Mouse (Mus musculus): Measurements from ENCODE around the gene Six1. TPM values are rescaled to one million over a fixed set of nuclear protein-coding genes. Genes with fewer than 3 reads are reported as not detected.

Six1 gene
- polyA plus RNA-seq, 1 experiment, result 0.53 TPM

GRCm38 (mm10) chr12:73055451-73055850 is 1.8 kb upstream of the Six1 start:
- H3K4me1 ChIP-seq (ENCODE audit: control insufficient read depth, insufficient read depth, low read length), result no peaks in the 10 kb centered on the region
- TF ChIP-seq CTCF (conservative IDR thresholded peaks at IDR 0.05; ENCODE audit: insufficient read depth, insufficient read length, low read depth, low read length) (no peak), POLR2A (IDR thresholded peaks at IDR 0.05; ENCODE audit: low read depth, low read length) (no peak)
- H3K4me3 ChIP-seq (ENCODE audit: insufficient read depth, low read depth, low read length), result no peak overlapping the region
- no peaks in the 10 kb centered on the region for H3K36me3 ChIP-seq (ENCODE audit: control insufficient read depth, insufficient read depth, low read length)
- no peak for DNase-seq
- no peak overlapping the region for H3K27ac ChIP-seq (ENCODE audit: insufficient read depth, low read depth, low read length)
- 28% methylated on average over 5 of the region's 5 CpGs for WGBS
- H3K27me3 ChIP-seq (replicated peaks; ENCODE audit: control insufficient read depth, insufficient read depth, low read length), result peaks cover 5% of the 10 kb centered on the region

DNA sequence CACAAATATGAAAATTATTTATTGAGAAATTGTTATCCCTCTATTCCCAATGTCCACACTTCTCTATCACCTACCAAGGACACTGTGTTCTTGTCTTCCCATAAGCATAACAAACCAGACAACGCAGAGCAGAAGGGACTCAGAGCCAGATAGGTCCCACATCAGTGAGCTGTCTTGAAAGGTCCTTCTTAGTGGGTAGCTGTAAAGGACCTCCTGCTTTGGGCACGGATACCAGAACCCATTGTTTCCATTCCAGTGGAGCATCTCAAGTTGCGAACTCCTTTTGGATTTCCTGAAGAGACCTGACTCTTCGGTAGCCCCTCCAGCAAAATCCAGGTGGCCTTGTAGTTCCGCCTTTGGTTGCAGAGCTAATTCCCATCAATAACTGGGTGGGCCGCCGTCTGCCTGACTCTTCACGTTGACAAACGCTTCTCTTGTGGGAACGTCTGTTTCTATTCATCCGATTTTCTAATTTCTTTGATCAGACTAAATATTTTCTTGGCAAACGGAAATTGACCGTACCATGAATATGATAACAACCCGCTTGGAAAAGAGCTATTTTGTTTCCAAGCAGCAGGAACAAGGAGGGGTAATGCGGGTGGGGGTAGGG is 994 bp upstream of the Six1 start:
- Histone ChIP-seq H3K27me3 (replicated peaks; ENCODE audit: control insufficient read depth, insufficient read depth, low read length) (peaks cover 7% of the 10 kb centered on the region), H3K27ac (ENCODE audit: insufficient read depth, low read depth, low read length) (no peak overlapping the region), H3K4me3 (ENCODE audit: insufficient read depth, low read depth, low read length) (no peak overlapping the region), H3K4me1 (ENCODE audit: control insufficient read depth, insufficient read depth, low read length) (no peaks in the 10 kb centered on the region), H3K36me3 (ENCODE audit: control insufficient read depth, insufficient read depth, low read length) (no peaks in the 10 kb centered on the region)
- no peak for TF ChIP-seq CTCF (conservative IDR thresholded peaks at IDR 0.05; ENCODE audit: insufficient read depth, insufficient read length, low read depth, low read length)
- TF ChIP-seq POLR2A (IDR thresholded peaks at IDR 0.05; ENCODE audit: low read depth, low read length), result no peak
- WGBS, result 49% methylated on average over 15 of the region's 15 CpGs
- no peak for DNase-seq

GRCm38 (mm10) chr12:73052651-73053591 is 766 bp downstream of the Six1 start:
- WGBS, result 29% methylated on average over 34 of the region's 34 CpGs
- Histone ChIP-seq H3K27me3 (replicated peaks; ENCODE audit: control insufficient read depth, insufficient read depth, low read length) (peaks cover 7% of the 10 kb centered on the region), H3K4me1 (ENCODE audit: control insufficient read depth, insufficient read depth, low read length) (no peaks in the 10 kb centered on the region), H3K27ac (ENCODE audit: insufficient read depth, low read depth, low read length) (no peak overlapping the region), H3K36me3 (ENCODE audit: control insufficient read depth, insufficient read depth, low read length) (no peaks in the 10 kb centered on the region), H3K4me3 (ENCODE audit: insufficient read depth, low read depth, low read length) (no peak overlapping the region)
- TF ChIP-seq CTCF (conservative IDR thresholded peaks at IDR 0.05; ENCODE audit: insufficient read depth, insufficient read length, low read depth, low read length) (no peak), POLR2A (IDR thresholded peaks at IDR 0.05; ENCODE audit: low read depth, low read length) (no peak)
- DNase-seq, result peak; percentile 25

- Histone ChIP-seq H3K27me3 (replicated peaks; ENCODE audit: control insufficient read depth, insufficient read depth, low read length) (peaks cover 7% of the 10 kb centered on the region), H3K27ac (ENCODE audit: insufficient read depth, low read depth, low read length) (no peak overlapping the region), H3K4me1 (ENCODE audit: control insufficient read depth, insufficient read depth, low read length) (no peaks in the 10 kb centered on the region), H3K4me3 (ENCODE audit: insufficient read depth, low read depth, low read length) (no peak overlapping the region), H3K36me3 (ENCODE audit: control insufficient read depth, insufficient read depth, low read length) (no peaks in the 10 kb centered on the region)
- TF ChIP-seq CTCF (conservative IDR thresholded peaks at IDR 0.05; ENCODE audit: insufficient read depth, insufficient read length, low read depth, low read length) (no peak), POLR2A (IDR thresholded peaks at IDR 0.05; ENCODE audit: low read depth, low read length) (no peak)
- no peak for DNase-seq
- WGBS, result 24% methylated on average over 19 of the region's 19 CpGs
Observed at GRCm38 (mm10) chr12:73052036-73052650, 1.5 kb downstream of the Six1 start.

DNA sequence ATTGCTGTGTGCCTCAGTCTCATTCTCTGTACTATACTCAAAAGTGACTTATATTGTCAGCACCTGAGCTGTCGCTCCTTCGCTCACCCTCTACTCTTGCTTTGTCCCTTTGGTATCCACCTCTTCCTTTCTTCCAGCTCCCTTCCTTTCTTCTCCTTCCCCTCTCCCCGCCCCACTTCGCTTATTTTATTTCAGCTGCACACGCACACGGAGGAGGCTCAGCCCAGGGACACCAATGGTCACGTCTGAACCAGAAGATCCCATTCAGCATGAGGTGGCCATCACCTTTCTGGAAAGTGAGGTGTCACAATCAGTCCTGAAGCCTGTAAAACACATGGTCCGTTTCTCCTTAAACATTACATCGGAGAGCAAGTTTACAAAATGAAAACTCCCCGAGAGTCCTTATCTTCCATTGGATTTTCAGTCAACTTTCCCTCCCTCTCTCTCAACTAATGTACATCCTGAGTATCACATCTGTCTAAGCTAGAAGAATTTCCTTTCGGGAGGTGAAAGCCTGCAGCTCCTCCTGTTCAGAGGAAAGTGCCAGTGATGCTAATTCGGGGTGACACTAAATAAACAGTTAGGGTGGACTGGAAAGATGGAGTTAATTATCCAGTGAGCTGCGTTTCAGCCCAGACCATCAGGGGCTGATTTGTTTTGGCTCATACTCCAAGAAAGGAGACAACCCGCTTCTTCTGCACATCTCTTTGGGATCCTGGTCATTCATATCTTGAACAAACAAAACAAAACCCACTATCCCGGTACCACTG is 2.7 kb downstream of the Six1 start:
- no peak for DNase-seq
- 9% methylated on average over 15 of the region's 15 CpGs for WGBS
- Histone ChIP-seq H3K27me3 (replicated peaks; ENCODE audit: control insufficient read depth, insufficient read depth, low read length) (peaks cover 7% of the 10 kb centered on the region), H3K4me3 (ENCODE audit: insufficient read depth, low read depth, low read length) (no peak overlapping the region), H3K4me1 (ENCODE audit: control insufficient read depth, insufficient read depth, low read length) (no peaks in the 10 kb centered on the region), H3K36me3 (ENCODE audit: control insufficient read depth, insufficient read depth, low read length) (no peaks in the 10 kb centered on the region), H3K27ac (ENCODE audit: insufficient read depth, low read depth, low read length) (no peak overlapping the region)
- TF ChIP-seq CTCF (conservative IDR thresholded peaks at IDR 0.05; ENCODE audit: insufficient read depth, insufficient read length, low read depth, low read length), result no peak
- TF ChIP-seq POLR2A (IDR thresholded peaks at IDR 0.05; ENCODE audit: low read depth, low read length), result no peak

DNA sequence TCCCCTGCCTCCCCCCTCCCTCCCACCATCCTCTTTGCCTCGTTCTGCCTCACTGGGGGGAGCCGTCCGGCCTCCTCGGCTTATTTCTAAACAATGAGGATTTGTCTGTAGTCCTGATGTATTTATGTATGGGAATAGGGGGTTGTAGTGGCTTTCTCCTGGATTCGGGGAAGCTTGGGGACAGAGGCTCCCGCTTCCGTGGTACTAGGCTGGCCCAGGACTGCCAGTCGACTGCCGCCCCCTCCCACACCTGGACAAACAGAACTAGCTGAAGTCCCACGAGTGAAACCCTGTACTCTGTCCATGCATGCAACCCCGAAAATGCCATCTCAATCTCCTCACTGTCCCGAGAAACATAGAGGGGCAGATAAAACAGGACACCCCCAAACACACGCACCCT is 3.4 kb downstream of the Six1 start:
- TF ChIP-seq POLR2A (IDR thresholded peaks at IDR 0.05; ENCODE audit: low read depth, low read length), result no peak
- no peak for TF ChIP-seq CTCF (conservative IDR thresholded peaks at IDR 0.05; ENCODE audit: insufficient read depth, insufficient read length, low read depth, low read length)
- no peaks in the 10 kb centered on the region for H3K36me3 ChIP-seq (ENCODE audit: control insufficient read depth, insufficient read depth, low read length)
- H3K27me3 ChIP-seq (replicated peaks; ENCODE audit: control insufficient read depth, insufficient read depth, low read length), result peaks cover 12% of the 10 kb centered on the region
- 5% methylated on average over 13 of the region's 13 CpGs for WGBS
- no peak overlapping the region for H3K4me3 ChIP-seq (ENCODE audit: insufficient read depth, low read depth, low read length)
- DNase-seq, result no peak
- H3K4me1 ChIP-seq (ENCODE audit: control insufficient read depth, insufficient read depth, low read length), result no peaks in the 10 kb centered on the region
- no peak overlapping the region for H3K27ac ChIP-seq (ENCODE audit: insufficient read depth, low read depth, low read length)

Measured in kidney, adult 2 months (tissue).